Mouse (Mus musculus): ENCODE data around the gene Ticrr. TPM values are rescaled to one million over a fixed set of nuclear protein-coding genes. Genes with fewer than 3 reads are reported as not detected.

Gene Ticrr
- total RNA-seq, 2 experiments from 2014 or later: 0.12 to 0.23 TPM

GRCm38 (mm10) chr7:79742277-79742658 is 82.3 kb downstream of the Ticrr start:
- peak overlapping the region; percentile 97 for H3K4me3 ChIP-seq
- no peak for DNase-seq (ENCODE audit: low spot score in 2 of 2)
- no peak for TF ChIP-seq CTCF (conservative IDR thresholded peaks at IDR 0.05)
- H3K27ac ChIP-seq: peak overlapping the region; percentile 75; the same call in 1 of the 2 replicates

GRCm38 (mm10) chr7:79742659-79743536 is 82.9 kb downstream of the Ticrr start, which contains the start of the genes Pex11a and Wdr93:
Gene Pex11a (minus strand): TSS chr7:79743131.
Gene Wdr93 (plus strand): TSS chr7:79743163.
- H3K4me3 ChIP-seq: peak within 1 kb of the TSS; percentile 97

GRCm38 (mm10) chr7:79744051-79744450 is 84.1 kb downstream of the Ticrr start:
- Histone ChIP-seq H3K4me3 (no peak overlapping the region), H3K27ac (0 out of 2 replicates have a peak overlapping the region, but pooled peaks have one; percentile 75)
- DNase-seq (ENCODE audit: low spot score in 2 of 2): no peak
- no peak for TF ChIP-seq CTCF (conservative IDR thresholded peaks at IDR 0.05)

More at GRCm38 (mm10) chr7:79742659-79743536, 82.9 kb downstream of the Ticrr start, which contains the start of the genes Pex11a and Wdr93:
- DNase-seq (ENCODE audit: low spot score in 2 of 2): peak; percentile 75 to 76
- peak; percentile 25 for TF ChIP-seq CTCF (conservative IDR thresholded peaks at IDR 0.05)
- H3K27ac ChIP-seq: peak within 1 kb of the TSS; percentile 75

GRCm38 (mm10) chr7:79744585-79744984 is 84.6 kb downstream of the Ticrr start:
- TF ChIP-seq CTCF (conservative IDR thresholded peaks at IDR 0.05): no peak
- Histone ChIP-seq H3K4me3 (no peak overlapping the region), H3K27ac (no peak overlapping the region)
- no peak for DNase-seq (ENCODE audit: low spot score in 2 of 2)

- no peak for DNase-seq (ENCODE audit: low spot score in 2 of 2)
- TF ChIP-seq CTCF (conservative IDR thresholded peaks at IDR 0.05): no peak
- H3K4me3 ChIP-seq: no peak overlapping the region
- no peak overlapping the region for H3K27ac ChIP-seq
Measured at GRCm38 (mm10) chr7:79747659-79748058, 87.7 kb downstream of the Ticrr start.

Other genes with a start within 250 kb of the Ticrr start
- 100 to 1,000 TPM in 1 of 2 experiments, 10 to 100 TPM in 1; 76.5 to 101 TPM for gene Polg, start 193.8 kb upstream of the Ticrr start, total RNA-seq (2021)
- 1 to 10 TPM; 1.1 to 1.2 TPM for gene Rhcg, start 42.5 kb upstream of the Ticrr start, total RNA-seq (2021)
- 1 to 10 TPM; 2.0 to 2.4 TPM for gene Kif7, start 55.5 kb downstream of the Ticrr start, total RNA-seq (2021)
- under 1 TPM; 0.26 to 0.27 TPM for gene Plin1, start 72.7 kb downstream of the Ticrr start, total RNA-seq (2021)
- 10 to 100 TPM; 12.1 to 13.2 TPM for gene Pex11a, start 82.9 kb downstream of the Ticrr start, total RNA-seq (2021)
- under 1 TPM in 1 of 2 experiments, not detected in 1; 0.36 TPM for gene Wdr93, start 83.0 kb downstream of the Ticrr start, total RNA-seq (2021)
- gene Mesp1, start 133.6 kb downstream of the Ticrr start, total RNA-seq (2021): under 1 TPM in 1 of 2 experiments, not detected in 1; 0.64 TPM
- 1 to 10 TPM; 1.4 to 2.1 TPM for gene Mesp2, start 150.5 kb downstream of the Ticrr start, total RNA-seq (2021)
- gene Anpep, start 200.9 kb downstream of the Ticrr start, total RNA-seq (2021): 1 to 10 TPM; 3.3 to 4.7 TPM

Data from layer of hippocampus, adult 2 months (tissue).